Mouse (Mus musculus): ENCODE results near the gene Entpd2.
"Not testable (repeated sequence)": the region's sequence is repeated elsewhere in the genome, so short reads cannot be mapped to it uniquely, and the experiment has no call there.

Gene Entpd2

GRCm38 (mm10) chr2:25394281-25395221 lies 1.1 kb upstream of the Entpd2 start:
- DNase-seq, result peak; percentile 39 to 54

- DNase-seq, result no peak
Observed at GRCm38 (mm10) chr2:25396597-25396983, 916 bp downstream of the Entpd2 start.

GRCm38 (mm10) chr2:25397010-25397409 lies 1.3 kb downstream of the Entpd2 start:
- no peak for DNase-seq

GRCm38 (mm10) chr2:25398065-25398464 lies 2.4 kb downstream of the Entpd2 start:
- DNase-seq, result no peak

GRCm38 (mm10) chr2:25399051-25399450 lies 3.4 kb downstream of the Entpd2 start, which contains the start of gene Npdc1:
Gene Npdc1 (plus strand): TSS chr2:25399351.
- no peak for DNase-seq

- DNase-seq, result no peak
Observed at GRCm38 (mm10) chr2:25400291-25400690, 4.6 kb downstream of the Entpd2 start.

GRCm38 (mm10) chr2:25400764-25401163 lies 5.1 kb downstream of the Entpd2 start:
- peak; percentile 74 to 76 for DNase-seq

GRCm38 (mm10) chr2:25402377-25402971 lies 6.8 kb downstream of the Entpd2 start:
- peak; percentile 90 to 94 for DNase-seq

- peak; percentile 75 to 83 for DNase-seq
Observed at GRCm38 (mm10) chr2:25402972-25403601, 7.4 kb downstream of the Entpd2 start.

GRCm38 (mm10) chr2:25403994-25404393 lies 8.3 kb downstream of the Entpd2 start:
- DNase-seq, result no peak

GRCm38 (mm10) chr2:25408908-25409307 lies 13.2 kb downstream of the Entpd2 start:
- peak in 1 of 2 experiments; percentile 36 for DNase-seq

GRCm38 (mm10) chr2:25413436-25413835 lies 17.8 kb downstream of the Entpd2 start:
- not testable (repeated sequence) for DNase-seq

GRCm38 (mm10) chr2:25417426-25417825 lies 21.8 kb downstream of the Entpd2 start:
- DNase-seq, result peak in 1 of 2 experiments; percentile 29

- DNase-seq, result peak; percentile 50 to 57
Observed at GRCm38 (mm10) chr2:25421896-25422295, 26.2 kb downstream of the Entpd2 start.

GRCm38 (mm10) chr2:25422587-25423410 lies 27.1 kb downstream of the Entpd2 start, which contains the start of gene Fut7:
Gene Fut7 (plus strand): TSS chr2:25423267.
- peak in 1 of 2 experiments; percentile 34 for DNase-seq

GRCm38 (mm10) chr2:25423626-25424025 lies 28.0 kb downstream of the Entpd2 start:
- no peak for DNase-seq

GRCm38 (mm10) chr2:25425481-25425880 lies 29.8 kb downstream of the Entpd2 start:
- DNase-seq, result peak in 1 of 2 experiments; percentile 36

GRCm38 (mm10) chr2:25426721-25427191 lies 31.1 kb downstream of the Entpd2 start:
- peak; percentile 71 to 85 for DNase-seq

- peak in 1 of 2 experiments; percentile 25 for DNase-seq
Observed at GRCm38 (mm10) chr2:25427256-25427655, 31.6 kb downstream of the Entpd2 start.

GRCm38 (mm10) chr2:25428442-25429236 lies 33.0 kb downstream of the Entpd2 start, which contains the start of gene Abca2:
Gene Abca2 (plus strand): TSS chr2:25428703.
- peak; percentile 93 to 97 for DNase-seq
